Mouse (Mus musculus): ENCODE measurements around the gene Ets2.

Ets2 gene

GRCm38 (mm10) chr16:95769066-95769995, 67.5 kb downstream of the Ets2 start:
- DNase-seq (ENCODE audit: low spot score) = no peak

GRCm38 (mm10) chr16:95769996-95770334, 68.1 kb downstream of the Ets2 start:
- DNase-seq (ENCODE audit: low spot score) = no peak

DNA sequence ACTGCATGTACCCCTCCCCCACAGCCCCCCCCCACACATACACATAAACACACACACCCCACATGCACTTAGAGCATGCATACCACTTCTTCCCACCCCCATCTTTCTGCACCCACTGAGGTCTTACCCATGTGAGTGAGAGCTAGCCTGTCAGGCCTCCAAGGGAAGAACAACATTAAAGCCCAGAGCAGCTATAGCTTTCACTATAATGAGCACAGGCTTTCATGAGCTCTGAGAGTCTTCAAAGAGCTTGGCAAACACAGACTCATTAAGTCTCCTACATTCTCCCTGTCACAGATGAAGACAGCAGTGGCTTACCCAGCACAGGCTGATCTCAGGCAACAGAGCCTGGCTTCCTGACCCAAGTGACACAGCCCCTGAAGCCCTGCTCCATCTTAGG, 68.5 kb downstream of the Ets2 start:
- DNase-seq (ENCODE audit: low spot score) = no peak
